Mouse (Mus musculus): ENCODE measurements at regions not wholly inside any gene's neighbourhood (a gene's known extent, or its start where the extent isn't known, plus 50 kb on each side); places are given as distances from the start of the nearest gene placed in this dataset.

DNA sequence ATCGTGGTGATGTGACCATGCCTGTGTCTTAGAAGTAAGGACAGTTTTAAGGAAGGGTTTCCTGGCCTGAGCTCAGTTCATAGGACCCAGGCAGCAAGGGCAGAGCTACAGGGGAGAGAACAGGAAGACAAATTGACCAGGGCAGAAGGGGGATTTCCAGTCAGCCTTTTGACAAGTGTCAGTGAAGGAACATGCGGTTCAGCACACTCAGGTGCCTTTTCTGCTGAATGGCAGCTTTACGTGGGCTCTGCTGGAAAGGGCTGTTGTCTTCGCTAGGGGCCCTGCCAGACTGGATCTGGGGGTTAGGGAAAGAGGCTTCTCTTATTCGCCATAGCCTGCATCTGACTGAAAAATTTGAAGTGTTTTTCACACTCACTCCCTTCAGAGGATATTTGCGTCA, 106.8 kb downstream of the Dll1 start:
- Histone ChIP-seq H3K9me3 (ENCODE audit: low read length) (no peaks in the 10 kb centered on the region), H3K4me1 (ENCODE audit: insufficient read depth, low read length) (no peaks in the 10 kb centered on the region), H3K27ac (ENCODE audit: low read depth, low read length) (no peak overlapping the region), H3K27me3 (ENCODE audit: insufficient read depth, low read length) (no peaks in the 10 kb centered on the region), H3K4me3 (ENCODE audit: low read depth, low read length) (no peak overlapping the region), H3K9ac (replicated peaks; ENCODE audit: low read length, poor library complexity, severe bottlenecking) (no peak overlapping the region), H3K36me3 (ENCODE audit: insufficient read depth, low read length) (no peaks in the 10 kb centered on the region), H3K4me2 (ENCODE audit: low read depth, low read length, poor library complexity, severe bottlenecking) (no peak overlapping the region)
- ATAC-seq (ENCODE audit: low FRiP score) (no peak), DNase-seq (ENCODE audit: low spot score) (no peak)
- TF ChIP-seq CTCF (IDR thresholded peaks at IDR 0.05) = no peak
- 71% methylated on average over 6 of the region's 6 CpGs for WGBS

DNA sequence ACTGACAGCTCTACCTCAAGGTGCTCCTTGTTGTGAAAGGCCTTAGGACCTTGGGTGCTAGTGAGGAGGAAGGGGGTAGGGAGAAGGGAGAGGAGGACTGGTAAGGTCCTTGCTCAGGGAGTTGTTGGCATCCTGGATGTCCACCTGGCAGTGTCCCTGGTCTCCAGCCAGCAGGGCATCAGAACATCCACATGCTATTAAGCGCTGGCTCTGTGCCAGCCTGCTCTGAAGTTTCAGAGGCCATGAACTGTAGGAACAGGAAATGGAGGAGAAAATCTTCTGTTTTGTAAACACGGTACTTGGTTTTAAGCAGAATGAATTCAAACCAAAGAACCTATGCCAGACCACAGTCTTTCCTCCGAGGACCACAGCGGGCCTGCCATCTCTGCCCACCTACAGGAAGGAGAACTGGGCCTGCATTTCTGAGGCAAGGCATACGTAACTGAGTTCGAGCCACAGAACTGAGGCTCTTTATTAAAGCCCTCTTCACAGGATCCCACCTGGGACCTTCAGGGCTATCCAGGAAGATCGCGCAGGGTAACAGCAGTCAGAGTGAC, 107.5 kb downstream of the Dll1 start:
- Histone ChIP-seq H3K4me1 (ENCODE audit: insufficient read depth, low read length) (no peaks in the 10 kb centered on the region), H3K27ac (ENCODE audit: low read depth, low read length) (no peak overlapping the region), H3K9me3 (ENCODE audit: low read length) (no peaks in the 10 kb centered on the region), H3K36me3 (ENCODE audit: insufficient read depth, low read length) (no peaks in the 10 kb centered on the region), H3K9ac (replicated peaks; ENCODE audit: low read length, poor library complexity, severe bottlenecking) (no peak overlapping the region), H3K4me2 (ENCODE audit: low read depth, low read length, poor library complexity, severe bottlenecking) (no peak overlapping the region), H3K27me3 (ENCODE audit: insufficient read depth, low read length) (no peaks in the 10 kb centered on the region), H3K4me3 (ENCODE audit: low read depth, low read length) (no peak overlapping the region)
- no peak for TF ChIP-seq CTCF (IDR thresholded peaks at IDR 0.05)
- 88% methylated on average over 8 of the region's 8 CpGs for WGBS
- ATAC-seq (ENCODE audit: low FRiP score) = no peak
- no peak for DNase-seq (ENCODE audit: low spot score)

DNA sequence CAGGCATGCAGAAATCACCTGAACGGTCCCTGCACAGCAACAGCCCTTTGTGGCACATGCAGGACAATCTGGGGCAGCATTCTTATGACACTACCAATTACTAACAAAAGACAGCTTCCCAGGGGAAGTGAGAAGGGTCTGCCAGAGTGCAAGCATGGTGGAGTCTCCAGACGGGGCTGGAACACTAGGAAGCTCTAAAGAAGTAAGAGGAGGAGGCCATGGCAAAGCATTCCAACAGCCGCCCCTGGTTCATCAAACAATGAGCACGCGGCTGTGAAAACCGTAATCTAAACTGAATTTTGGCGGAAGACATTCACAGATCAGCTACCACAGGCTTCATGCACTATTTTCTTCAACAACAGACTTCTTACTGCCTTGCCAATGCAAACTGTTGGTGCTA, 109.0 kb downstream of the Dll1 start:
- no peak for ATAC-seq (ENCODE audit: low FRiP score)
- Histone ChIP-seq H3K4me3 (ENCODE audit: low read depth, low read length) (no peak overlapping the region), H3K27ac (ENCODE audit: low read depth, low read length) (no peak overlapping the region), H3K36me3 (ENCODE audit: insufficient read depth, low read length) (no peaks in the 10 kb centered on the region), H3K4me2 (ENCODE audit: low read depth, low read length, poor library complexity, severe bottlenecking) (no peak overlapping the region), H3K4me1 (ENCODE audit: insufficient read depth, low read length) (no peaks in the 10 kb centered on the region), H3K9ac (replicated peaks; ENCODE audit: low read length, poor library complexity, severe bottlenecking) (no peak overlapping the region), H3K27me3 (ENCODE audit: insufficient read depth, low read length) (no peaks in the 10 kb centered on the region), H3K9me3 (ENCODE audit: low read length) (no peaks in the 10 kb centered on the region)
- 74% methylated on average over 7 of the region's 7 CpGs for WGBS
- DNase-seq (ENCODE audit: low spot score) = peak; percentile 6
- TF ChIP-seq CTCF (IDR thresholded peaks at IDR 0.05) = no peak

DNA sequence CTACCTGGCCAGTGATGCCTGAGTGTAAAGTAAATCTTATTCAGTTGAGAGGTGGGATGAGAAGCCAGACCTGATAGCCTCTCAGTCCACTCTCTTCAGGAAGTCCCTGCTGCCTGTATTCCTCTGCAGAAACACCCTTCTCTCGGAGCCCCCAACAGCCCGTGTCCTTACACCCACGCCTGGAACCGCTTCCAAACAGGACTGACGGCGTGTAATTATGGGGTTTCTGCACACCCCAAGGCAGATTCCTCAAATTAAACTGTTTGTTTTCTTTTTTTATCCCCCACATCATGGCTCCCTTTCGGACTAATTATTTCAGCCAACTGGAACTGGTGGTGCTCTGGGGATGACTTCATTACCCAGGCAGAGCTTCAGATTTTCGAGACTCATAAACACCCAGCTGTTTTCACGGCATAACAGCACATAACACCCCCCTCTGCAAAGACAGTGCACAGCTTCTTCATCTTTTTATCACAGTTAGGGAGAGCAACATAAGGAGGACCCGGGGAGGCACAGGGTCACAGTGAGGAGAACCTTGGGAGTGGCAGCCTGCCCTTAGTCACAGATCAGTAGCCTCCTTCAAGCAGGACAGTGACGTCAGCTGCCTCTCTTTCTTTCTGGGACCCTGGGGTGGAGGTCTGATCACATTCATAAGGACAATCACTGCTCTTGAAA, 117.1 kb downstream of the Dll1 start:
- H3K27ac ChIP-seq (ENCODE audit: low read depth, low read length) = no peak overlapping the region
- H3K36me3 ChIP-seq (ENCODE audit: insufficient read depth, low read length) = no peaks in the 10 kb centered on the region
- H3K4me2 ChIP-seq (ENCODE audit: low read depth, low read length, poor library complexity, severe bottlenecking) = no peak overlapping the region
- H3K9me3 ChIP-seq (ENCODE audit: low read length) = no peaks in the 10 kb centered on the region
- 55% methylated on average over 11 of the region's 11 CpGs for WGBS
- no peak for ATAC-seq (ENCODE audit: low FRiP score)
- no peak for TF ChIP-seq CTCF (IDR thresholded peaks at IDR 0.05)
- no peak overlapping the region for H3K9ac ChIP-seq (replicated peaks; ENCODE audit: low read length, poor library complexity, severe bottlenecking)
- no peaks in the 10 kb centered on the region for H3K4me1 ChIP-seq (ENCODE audit: insufficient read depth, low read length)
- H3K4me3 ChIP-seq (ENCODE audit: low read depth, low read length) = no peak overlapping the region
- H3K27me3 ChIP-seq (ENCODE audit: insufficient read depth, low read length) = no peaks in the 10 kb centered on the region
- DNase-seq (ENCODE audit: low spot score) = peak; percentile 6

DNA sequence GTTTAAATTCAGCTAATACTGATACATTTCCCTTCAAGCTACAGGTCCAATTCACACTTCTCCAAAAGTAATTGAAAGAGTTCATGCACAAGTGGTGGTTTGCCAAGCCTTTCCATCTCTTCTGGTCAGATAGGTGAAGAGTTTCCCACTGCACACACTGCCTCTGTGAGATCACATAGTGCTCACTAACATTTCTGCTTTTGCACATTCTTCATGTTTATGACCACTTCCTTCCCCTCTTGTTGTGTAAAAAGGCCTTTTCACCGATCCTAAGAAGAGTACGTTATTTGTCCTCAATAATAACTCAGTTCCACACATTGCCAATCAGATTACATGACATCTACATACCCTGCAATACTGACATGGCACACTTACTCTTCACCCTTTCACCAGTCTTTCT, 120.8 kb downstream of the Dll1 start:
- no peak for ATAC-seq (ENCODE audit: low FRiP score)
- TF ChIP-seq CTCF (IDR thresholded peaks at IDR 0.05) = no peak
- WGBS = 87% methylated on average over 2 of the region's 2 CpGs

DNA sequence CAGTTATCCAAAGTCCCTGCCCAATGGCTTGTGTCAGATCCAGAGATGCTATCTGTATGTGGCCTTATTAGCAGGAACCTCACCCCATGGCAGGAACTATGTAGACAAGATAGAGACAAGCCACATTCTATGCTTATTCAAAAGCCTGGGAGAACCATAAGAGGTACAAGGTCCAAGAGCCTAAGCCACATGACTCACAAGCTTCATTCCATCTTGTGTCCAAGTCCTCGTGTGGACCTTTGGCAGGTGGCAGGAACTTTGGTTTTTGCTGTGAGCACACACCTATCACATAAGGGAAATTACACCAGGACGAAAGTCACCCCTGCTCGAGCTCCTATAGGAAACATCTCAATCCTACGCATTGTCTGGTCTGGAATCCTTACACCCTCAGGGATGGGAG, 122.9 kb downstream of the Dll1 start:
- H3K9me3 ChIP-seq (ENCODE audit: low read length) = no peaks in the 10 kb centered on the region
- no peak overlapping the region for H3K4me2 ChIP-seq (ENCODE audit: low read depth, low read length, poor library complexity, severe bottlenecking)
- no peak for ATAC-seq (ENCODE audit: low FRiP score)
- H3K4me1 ChIP-seq (ENCODE audit: insufficient read depth, low read length) = no peaks in the 10 kb centered on the region
- TF ChIP-seq CTCF (IDR thresholded peaks at IDR 0.05) = no peak
- H3K36me3 ChIP-seq (ENCODE audit: insufficient read depth, low read length) = no peaks in the 10 kb centered on the region
- H3K27me3 ChIP-seq (ENCODE audit: insufficient read depth, low read length) = no peaks in the 10 kb centered on the region
- H3K9ac ChIP-seq (replicated peaks; ENCODE audit: low read length, poor library complexity, severe bottlenecking) = no peak overlapping the region
- WGBS = 92% methylated on average over 4 of the region's 4 CpGs
- H3K4me3 ChIP-seq (ENCODE audit: low read depth, low read length) = no peak overlapping the region
- H3K27ac ChIP-seq (ENCODE audit: low read depth, low read length) = no peak overlapping the region
- no peak for DNase-seq (ENCODE audit: low spot score)

More for the DNA sequence above, 120.8 kb downstream of the Dll1 start:
- no peaks in the 10 kb centered on the region for H3K4me1 ChIP-seq (ENCODE audit: insufficient read depth, low read length)
- DNase-seq (ENCODE audit: low spot score) = no peak
- no peaks in the 10 kb centered on the region for H3K9me3 ChIP-seq (ENCODE audit: low read length)
- no peak overlapping the region for H3K4me3 ChIP-seq (ENCODE audit: low read depth, low read length)
- H3K36me3 ChIP-seq (ENCODE audit: insufficient read depth, low read length) = no peaks in the 10 kb centered on the region
- H3K4me2 ChIP-seq (ENCODE audit: low read depth, low read length, poor library complexity, severe bottlenecking) = no peak overlapping the region
- no peaks in the 10 kb centered on the region for H3K27me3 ChIP-seq (ENCODE audit: insufficient read depth, low read length)
- no peak overlapping the region for H3K9ac ChIP-seq (replicated peaks; ENCODE audit: low read length, poor library complexity, severe bottlenecking)
- H3K27ac ChIP-seq (ENCODE audit: low read depth, low read length) = no peak overlapping the region

All from midbrain, postnatal 0 days (tissue).